Mouse (Mus musculus): ENCODE measurements around the gene Sulf2. TPM values are rescaled to one million over a fixed set of nuclear protein-coding genes. Genes with fewer than 3 reads are reported as not detected.
A peak's percentile ranks its signal among the peaks of the same experiment; 100 is the strongest.

Sulf2 gene
- polyA plus RNA-seq, 1 experiment from 2014 or later = 125 TPM

DNA sequence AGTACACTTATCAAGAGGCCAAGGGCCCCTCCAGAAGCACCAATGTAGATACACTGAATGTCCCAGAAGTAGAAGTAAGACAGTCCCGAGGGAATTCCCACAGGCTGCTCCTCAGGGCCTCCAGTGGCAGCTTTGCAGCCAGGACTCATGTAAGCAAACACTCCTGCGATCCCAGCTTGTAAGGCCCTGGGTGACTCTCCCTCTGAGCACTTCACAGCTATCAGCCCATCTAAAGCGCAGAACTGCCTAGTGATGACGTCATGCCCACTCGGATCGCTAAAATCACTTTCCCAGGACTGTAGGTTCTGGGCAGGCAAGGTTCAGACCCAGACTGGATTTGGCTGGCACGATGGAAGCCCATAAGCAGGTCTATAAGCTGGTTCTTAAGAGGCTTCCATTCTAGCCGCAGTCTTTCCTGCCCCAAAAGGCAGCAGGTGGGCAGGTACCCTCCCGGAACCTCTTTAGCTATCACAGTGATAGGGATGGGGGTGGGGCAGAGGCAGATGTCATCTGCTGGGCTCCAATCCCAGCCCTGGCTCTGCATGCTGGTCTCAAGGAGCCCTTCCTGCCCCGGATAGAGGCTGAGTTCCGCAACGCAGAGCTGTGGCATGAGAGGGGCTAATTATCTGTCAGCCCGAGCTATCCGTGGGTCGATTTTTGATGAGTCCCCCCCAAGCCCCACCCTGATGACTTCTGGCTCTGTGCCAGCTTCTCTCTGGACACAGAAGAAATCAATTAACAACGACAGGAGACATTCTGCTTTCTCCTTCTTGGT, 19.6 kb downstream of the Sulf2 start:
- ATAC-seq (ENCODE audit: low FRiP score) (no peak), DNase-seq (ENCODE audit: low spot score) (peak; percentile 47)
- Histone ChIP-seq H3K4me2 (replicated peaks) (0 out of 2 replicates have a peak overlapping the region, but pooled peaks have one; percentile 2), H3K4me1 (replicated peaks; ENCODE audit: control insufficient read depth, insufficient read depth, low read length) (peaks cover 15% of the 10 kb centered on the region), H3K9ac (no peak overlapping the region), H3K36me3 (replicated peaks; ENCODE audit: control insufficient read depth, insufficient read depth) (peaks cover 9% of the 10 kb centered on the region), H3K27ac (peak overlapping the region; percentile 11; the same call in 1 of the 2 replicates), H3K4me3 (replicated peaks; ENCODE audit: low read length) (no peak overlapping the region), H3K27me3 (ENCODE audit: control insufficient read depth, insufficient read depth, low read length) (no peaks in the 10 kb centered on the region), H3K9me3 (ENCODE audit: control insufficient read depth, low read length) (no peaks in the 10 kb centered on the region)
- 32% methylated on average over 16 of the region's 16 CpGs for WGBS

DNA sequence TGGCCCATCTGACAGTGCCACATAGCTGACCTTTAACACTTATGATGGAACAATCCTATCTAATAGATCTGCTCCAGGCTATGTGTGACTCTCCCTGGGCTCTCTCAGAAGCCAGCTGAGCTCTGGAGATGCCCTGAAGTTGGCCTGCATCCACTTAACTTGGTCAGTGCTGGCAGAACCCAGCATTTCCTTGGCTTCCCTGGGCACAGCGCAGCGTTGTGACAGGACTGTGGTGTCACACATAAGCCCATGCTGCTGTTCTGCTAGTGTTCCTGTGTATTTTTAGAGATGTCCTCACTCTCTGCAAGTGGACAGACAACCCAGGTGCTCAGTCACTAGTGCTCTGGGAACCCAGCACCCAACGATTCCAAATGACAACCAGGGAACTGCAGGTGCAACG, 26.7 kb downstream of the Sulf2 start:
- H3K36me3 ChIP-seq (replicated peaks; ENCODE audit: control insufficient read depth, insufficient read depth) = peaks cover 17% of the 10 kb centered on the region
- H3K9me3 ChIP-seq (ENCODE audit: control insufficient read depth, low read length) = no peaks in the 10 kb centered on the region
- no peak overlapping the region for H3K9ac ChIP-seq
- no peak for DNase-seq (ENCODE audit: low spot score)
- ATAC-seq (ENCODE audit: low FRiP score) = no peak
- no peak overlapping the region for H3K4me2 ChIP-seq (replicated peaks)
- H3K4me1 ChIP-seq (replicated peaks; ENCODE audit: control insufficient read depth, insufficient read depth, low read length) = 0 out of 2 replicates have a peak, but pooled peaks cover 5% of the 10 kb centered on the region
- H3K4me3 ChIP-seq (replicated peaks; ENCODE audit: low read length) = no peak overlapping the region
- WGBS = 92% methylated on average over 4 of the region's 4 CpGs
- H3K27ac ChIP-seq = no peak overlapping the region
- no peaks in the 10 kb centered on the region for H3K27me3 ChIP-seq (ENCODE audit: control insufficient read depth, insufficient read depth, low read length)

DNA sequence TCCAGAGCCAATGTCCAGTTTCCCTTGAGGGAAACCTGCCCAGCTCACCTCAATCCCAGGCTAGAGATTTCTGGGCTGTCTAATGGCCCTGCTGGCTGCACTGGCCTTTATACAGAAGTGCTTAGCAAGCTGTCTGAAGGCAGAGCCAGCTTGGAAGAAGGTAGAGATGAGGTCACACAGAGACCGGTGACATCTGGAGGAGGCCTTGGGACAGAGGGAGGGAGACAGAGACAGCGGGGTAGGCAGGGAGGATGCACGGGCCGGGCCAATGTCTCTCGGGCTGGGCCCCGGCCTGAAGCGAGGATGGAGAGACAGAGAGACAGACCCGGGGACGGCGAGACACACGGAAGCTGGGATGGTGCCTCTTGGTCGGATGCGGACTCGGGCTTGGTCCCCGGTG, 27.4 kb downstream of the Sulf2 start:
- Histone ChIP-seq H3K27ac (no peak overlapping the region), H3K36me3 (replicated peaks; ENCODE audit: control insufficient read depth, insufficient read depth) (peaks cover 17% of the 10 kb centered on the region), H3K27me3 (ENCODE audit: control insufficient read depth, insufficient read depth, low read length) (no peaks in the 10 kb centered on the region), H3K9me3 (ENCODE audit: control insufficient read depth, low read length) (no peaks in the 10 kb centered on the region), H3K4me2 (replicated peaks) (no peak overlapping the region), H3K4me3 (replicated peaks; ENCODE audit: low read length) (no peak overlapping the region), H3K4me1 (replicated peaks; ENCODE audit: control insufficient read depth, insufficient read depth, low read length) (0 out of 2 replicates have a peak, but pooled peaks cover 5% of the 10 kb centered on the region), H3K9ac (no peak overlapping the region)
- WGBS = 93% methylated on average over 15 of the region's 15 CpGs
- no peak for ATAC-seq (ENCODE audit: low FRiP score)
- no peak for DNase-seq (ENCODE audit: low spot score)

DNA sequence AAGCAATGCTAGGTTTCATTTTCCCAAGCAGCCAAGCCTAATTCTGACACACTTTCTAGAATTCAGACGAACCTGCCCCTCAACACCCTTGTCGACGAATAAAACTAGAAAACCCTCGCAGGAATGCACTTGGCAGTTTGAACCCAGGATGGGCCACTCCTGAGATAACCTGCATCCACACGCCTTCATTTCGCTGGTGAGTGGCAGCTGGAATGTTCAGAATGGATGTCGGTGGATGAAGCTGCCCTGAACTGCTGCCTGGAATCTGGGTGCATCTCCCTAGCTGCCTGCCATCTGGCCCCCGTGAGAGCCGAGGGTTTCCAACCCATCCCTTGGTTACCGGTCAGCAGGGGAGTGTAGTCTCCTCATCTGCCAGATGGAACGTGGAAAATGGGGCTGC, 29.1 kb downstream of the Sulf2 start:
- Histone ChIP-seq H3K36me3 (replicated peaks; ENCODE audit: control insufficient read depth, insufficient read depth) (peaks cover 12% of the 10 kb centered on the region), H3K4me1 (replicated peaks; ENCODE audit: control insufficient read depth, insufficient read depth, low read length) (0 out of 2 replicates have a peak, but pooled peaks cover 5% of the 10 kb centered on the region), H3K27ac (no peak overlapping the region), H3K9me3 (ENCODE audit: control insufficient read depth, low read length) (no peaks in the 10 kb centered on the region), H3K9ac (no peak overlapping the region), H3K4me3 (replicated peaks; ENCODE audit: low read length) (no peak overlapping the region), H3K4me2 (replicated peaks) (no peak overlapping the region), H3K27me3 (ENCODE audit: control insufficient read depth, insufficient read depth, low read length) (no peaks in the 10 kb centered on the region)
- ATAC-seq (ENCODE audit: low FRiP score) (no peak), DNase-seq (ENCODE audit: low spot score) (no peak)
- 75% methylated on average over 11 of the region's 11 CpGs for WGBS

DNA sequence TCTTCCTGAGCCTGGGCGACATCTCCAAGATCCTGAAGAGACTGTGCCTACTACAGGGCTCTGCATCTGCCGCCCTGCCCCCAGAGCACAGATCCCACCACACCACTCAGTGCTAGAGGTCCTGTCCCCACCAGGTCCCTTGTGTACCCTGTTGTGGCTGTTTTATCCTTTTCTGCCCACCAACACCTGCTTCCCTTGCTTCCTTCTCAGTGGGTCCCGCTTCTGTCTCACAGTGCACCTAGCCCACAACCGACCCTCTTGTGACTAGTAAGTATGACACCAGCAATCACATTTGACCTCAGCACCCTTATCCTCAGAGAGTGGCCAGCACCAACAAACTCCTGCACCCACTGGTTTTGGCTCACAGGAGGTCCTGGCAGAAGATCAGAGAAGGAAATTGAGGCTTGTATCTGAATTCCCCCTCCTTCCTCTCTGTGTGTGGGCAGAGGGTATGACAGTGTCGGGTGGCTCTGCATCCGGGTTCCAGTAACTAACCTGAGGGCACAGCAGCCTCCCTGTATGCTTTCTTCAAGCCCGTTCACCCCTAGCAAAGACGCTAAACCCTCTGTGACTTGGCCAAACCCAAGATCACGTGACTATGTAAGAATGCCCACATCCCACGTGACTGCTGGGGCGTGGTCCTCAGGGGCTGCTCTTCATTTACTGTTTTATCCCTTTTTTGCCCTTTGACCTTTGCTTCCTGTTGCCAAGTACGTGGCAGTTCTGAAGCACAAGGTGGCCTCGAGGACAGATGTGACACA, 29.8 kb downstream of the Sulf2 start:
- WGBS = 68% methylated on average over 13 of the region's 13 CpGs
- H3K27ac ChIP-seq = no peak overlapping the region
- ATAC-seq (ENCODE audit: low FRiP score) = no peak
- no peak overlapping the region for H3K4me2 ChIP-seq (replicated peaks)
- peaks cover 6% of the 10 kb centered on the region; the same call in 1 of the 2 replicates for H3K36me3 ChIP-seq (replicated peaks; ENCODE audit: control insufficient read depth, insufficient read depth)
- no peaks in the 10 kb centered on the region for H3K9me3 ChIP-seq (ENCODE audit: control insufficient read depth, low read length)
- no peak overlapping the region for H3K4me3 ChIP-seq (replicated peaks; ENCODE audit: low read length)
- H3K4me1 ChIP-seq (replicated peaks; ENCODE audit: control insufficient read depth, insufficient read depth, low read length) = 0 out of 2 replicates have a peak, but pooled peaks cover 5% of the 10 kb centered on the region
- H3K27me3 ChIP-seq (ENCODE audit: control insufficient read depth, insufficient read depth, low read length) = no peaks in the 10 kb centered on the region
- no peak for DNase-seq (ENCODE audit: low spot score)
- no peak overlapping the region for H3K9ac ChIP-seq

DNA sequence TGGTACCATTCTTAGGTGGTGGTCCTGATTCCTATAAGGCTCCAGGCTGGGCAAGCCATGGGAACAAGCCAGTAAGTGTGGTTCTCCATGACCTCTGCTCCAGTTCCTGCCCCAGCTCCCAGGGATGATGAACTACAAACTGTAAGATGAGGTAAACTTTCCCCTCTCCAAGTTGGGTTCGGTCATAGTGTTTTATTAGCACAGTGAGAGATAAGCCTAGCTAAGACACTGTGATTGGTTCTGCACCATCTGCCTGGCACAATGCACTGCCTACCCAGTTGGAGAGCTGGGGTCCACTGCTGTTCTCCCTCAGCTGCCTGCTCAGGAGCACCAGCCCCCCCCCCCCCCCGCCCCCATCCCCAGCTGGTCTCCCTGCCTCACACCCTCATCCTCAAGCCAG, 30.4 kb downstream of the Sulf2 start:
- Histone ChIP-seq H3K27ac (no peak overlapping the region), H3K4me2 (replicated peaks) (no peak overlapping the region), H3K9me3 (ENCODE audit: control insufficient read depth, low read length) (no peaks in the 10 kb centered on the region), H3K9ac (no peak overlapping the region), H3K27me3 (ENCODE audit: control insufficient read depth, insufficient read depth, low read length) (no peaks in the 10 kb centered on the region), H3K4me3 (replicated peaks; ENCODE audit: low read length) (no peak overlapping the region), H3K36me3 (replicated peaks; ENCODE audit: control insufficient read depth, insufficient read depth) (0 out of 2 replicates have a peak, but pooled peaks cover 5% of the 10 kb centered on the region), H3K4me1 (replicated peaks; ENCODE audit: control insufficient read depth, insufficient read depth, low read length) (0 out of 2 replicates have a peak, but pooled peaks cover 5% of the 10 kb centered on the region)
- no peak for ATAC-seq (ENCODE audit: low FRiP score)
- no peak for DNase-seq (ENCODE audit: low spot score)
- 61% methylated on average over 1 of the region's 2 CpGs for WGBS

DNA sequence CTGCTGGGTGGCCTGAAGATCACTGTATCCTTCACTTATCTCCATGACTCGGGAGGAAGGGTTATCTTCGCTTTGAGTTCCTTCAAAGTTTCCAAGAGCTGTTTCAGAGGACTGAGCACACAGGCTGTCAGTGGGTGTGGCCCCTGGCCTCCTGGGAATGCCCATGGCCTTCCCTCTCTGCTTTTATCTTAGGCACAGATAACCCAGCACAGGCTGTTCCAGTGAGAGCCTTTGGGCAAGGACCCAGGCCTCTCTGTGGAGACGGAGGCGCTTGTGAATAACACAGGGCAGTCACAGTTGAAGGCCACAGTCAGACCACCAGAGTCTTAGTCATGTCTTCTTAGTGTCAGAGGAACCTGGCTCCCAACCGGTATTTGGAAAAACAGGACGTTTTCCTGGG, 32.7 kb downstream of the Sulf2 start:
- no peak for ATAC-seq (ENCODE audit: low FRiP score)
- Histone ChIP-seq H3K9me3 (ENCODE audit: control insufficient read depth, low read length) (no peaks in the 10 kb centered on the region), H3K9ac (no peak overlapping the region), H3K4me1 (replicated peaks; ENCODE audit: control insufficient read depth, insufficient read depth, low read length) (0 out of 2 replicates have a peak, but pooled peaks cover 5% of the 10 kb centered on the region), H3K4me2 (replicated peaks) (no peak overlapping the region), H3K27me3 (ENCODE audit: control insufficient read depth, insufficient read depth, low read length) (no peaks in the 10 kb centered on the region), H3K27ac (no peak overlapping the region), H3K4me3 (replicated peaks; ENCODE audit: low read length) (no peak overlapping the region), H3K36me3 (replicated peaks; ENCODE audit: control insufficient read depth, insufficient read depth) (0 out of 2 replicates have a peak, but pooled peaks cover 5% of the 10 kb centered on the region)
- WGBS = 91% methylated on average over 6 of the region's 6 CpGs
- DNase-seq (ENCODE audit: low spot score) = no peak

DNA sequence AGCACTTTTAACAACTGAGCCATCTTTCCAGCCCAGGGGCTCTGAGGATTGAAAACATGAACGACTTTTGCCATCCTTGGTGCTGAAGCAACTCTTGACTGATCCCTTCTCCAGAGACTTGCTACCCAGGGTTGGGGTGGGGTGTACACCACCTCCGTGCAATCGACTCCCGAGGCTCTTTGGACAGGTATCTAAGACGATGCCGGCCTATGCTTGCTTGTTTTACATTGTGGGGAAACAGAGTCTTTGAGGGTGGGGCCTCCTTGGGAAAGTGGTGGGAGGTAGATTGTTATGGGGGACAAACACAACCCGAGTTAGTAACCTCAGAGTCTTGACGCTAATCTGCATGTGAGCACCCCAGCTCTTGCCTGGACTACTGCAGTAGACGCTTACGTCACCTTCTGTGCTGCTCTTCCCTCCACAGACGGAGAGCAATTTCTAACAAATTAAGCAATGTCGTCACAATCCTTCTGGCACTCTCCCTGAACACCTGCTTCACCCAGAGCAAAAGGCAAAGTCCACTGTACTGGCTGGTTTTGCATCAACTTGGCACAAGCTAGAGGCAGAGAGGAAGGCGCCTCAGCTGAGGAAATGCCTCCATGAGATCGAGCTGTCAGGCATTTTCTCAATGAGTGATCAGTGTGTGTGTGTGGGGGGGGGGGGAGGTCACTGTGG, 33.6 kb downstream of the Sulf2 start:
- ATAC-seq (ENCODE audit: low FRiP score) (no peak), DNase-seq (ENCODE audit: low spot score) (no peak)
- no peaks in the 10 kb centered on the region for H3K9me3 ChIP-seq (ENCODE audit: control insufficient read depth, low read length)
- no peak overlapping the region for H3K4me2 ChIP-seq (replicated peaks)
- H3K27me3 ChIP-seq (ENCODE audit: control insufficient read depth, insufficient read depth, low read length) = no peaks in the 10 kb centered on the region
- H3K4me3 ChIP-seq (replicated peaks; ENCODE audit: low read length) = no peak overlapping the region
- no peak overlapping the region for H3K9ac ChIP-seq
- 0 out of 2 replicates have a peak, but pooled peaks cover 5% of the 10 kb centered on the region for H3K4me1 ChIP-seq (replicated peaks; ENCODE audit: control insufficient read depth, insufficient read depth, low read length)
- 0 out of 2 replicates have a peak, but pooled peaks cover 4% of the 10 kb centered on the region for H3K36me3 ChIP-seq (replicated peaks; ENCODE audit: control insufficient read depth, insufficient read depth)
- 75% methylated on average over 14 of the region's 14 CpGs for WGBS
- H3K27ac ChIP-seq = no peak overlapping the region

DNA sequence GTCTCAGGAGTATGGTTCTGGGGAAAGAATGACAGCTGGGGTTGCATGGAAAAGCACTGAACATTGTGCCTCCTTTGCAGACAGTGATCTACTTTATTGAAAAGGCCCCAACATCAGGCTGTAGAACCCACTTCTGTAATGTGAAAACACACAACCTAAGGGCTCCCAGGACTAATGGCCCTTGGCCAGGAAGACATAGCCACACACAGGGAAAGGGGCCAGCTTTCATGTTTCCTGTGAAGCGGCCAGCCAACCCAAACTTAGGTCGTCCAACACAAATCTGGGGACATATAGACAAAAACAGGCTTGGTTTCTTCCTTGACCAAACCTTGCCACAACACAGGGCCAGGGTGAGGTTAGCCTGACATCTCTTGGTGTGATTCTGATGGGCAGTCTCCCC, 35.5 kb downstream of the Sulf2 start:
- H3K4me1 ChIP-seq (replicated peaks; ENCODE audit: control insufficient read depth, insufficient read depth, low read length) = no peaks in the 10 kb centered on the region
- H3K4me2 ChIP-seq (replicated peaks) = no peak overlapping the region
- no peak overlapping the region for H3K27ac ChIP-seq
- H3K4me3 ChIP-seq (replicated peaks; ENCODE audit: low read length) = no peak overlapping the region
- H3K36me3 ChIP-seq (replicated peaks; ENCODE audit: control insufficient read depth, insufficient read depth) = peaks cover 13% of the 10 kb centered on the region
- 83% methylated on average over 2 of the region's 2 CpGs for WGBS
- H3K9ac ChIP-seq = no peak overlapping the region
- ATAC-seq (ENCODE audit: low FRiP score) (no peak), DNase-seq (ENCODE audit: low spot score) (no peak)
- no peaks in the 10 kb centered on the region for H3K9me3 ChIP-seq (ENCODE audit: control insufficient read depth, low read length)
- H3K27me3 ChIP-seq (ENCODE audit: control insufficient read depth, insufficient read depth, low read length) = no peaks in the 10 kb centered on the region
